Mouse (Mus musculus) brain, embryonic 14.5 days (tissue): ENCODE measurements at regions not wholly inside any gene's neighbourhood (a gene's known extent, or its start where the extent isn't known, plus 50 kb on each side); places are given as distances from the start of the nearest gene placed in this dataset.

Experiments used
- CTCF ChIP-seq: fragments of 200-500 bp; IDR thresholded peaks from 2 replicates; pipeline ENCODE4 v1.5.1; 2012; ENCODE audit warnings: inconsistent platforms, mild to moderate bottlenecking, moderate library complexity, borderline replicate concordance; ENCODE audit not compliant: insufficient read depth, insufficient read length; ENCODE audit errors: extremely low read depth
- POLR2A ChIP-seq: fragments of 200-500 bp; IDR thresholded peaks from 2 replicates; pipeline ENCODE4 v1.6.1; 2012; ENCODE audit warnings: mild to moderate bottlenecking, inconsistent platforms, borderline replicate concordance; ENCODE audit not compliant: poor library complexity, insufficient read depth, insufficient read length, severe bottlenecking; ENCODE audit errors: extremely low read depth

- TF ChIP-seq CTCF (no peak), POLR2A (no peak)
Observed at GRCm38 (mm10) chr3:40398184-40398583, 132.9 kb upstream of the Intu start.
